Mouse (Mus musculus) layer of hippocampus, adult 2 months (tissue): ENCODE data around the gene Dnaic1. TPM values are rescaled to one million over a fixed set of nuclear protein-coding genes. Genes with fewer than 3 reads are reported as not detected.

Experiments used
- DNase-seq, 2 experiments: peaks; one replicate each; pipeline ENCODE4 v3.0.0; 2022; ENCODE audit warnings: low spot score in 2 of 2
- H3K27ac ChIP-seq: fragments of 200-600 bp; 2 replicates; pipeline ENCODE4 v1.8.1; 2022
- H3K4me3 ChIP-seq: fragments of 200-600 bp; 2 replicates; pipeline ENCODE4 v1.8.1; 2022; ENCODE audit warnings: mild to moderate bottlenecking
- CTCF ChIP-seq: fragments of 200-600 bp; conservative IDR thresholded peaks from 2 replicates; pipeline ENCODE4 v1.8.1; 2022; ENCODE audit warnings: antibody characterized with exemption, mild to moderate bottlenecking, moderate library complexity
- total RNA-seq, 2 experiments: library from RNA; stranded (reverse); gene quantifications; 2 replicates each; pipeline ENCODE4 v1.2.3; 2021

Dnaic1 gene
- total RNA-seq, 2 experiments from 2014 or later: 7.7 to 8.3 TPM

- Histone ChIP-seq H3K27ac (no peak overlapping the region), H3K4me3 (no peak overlapping the region)
- no peak for TF ChIP-seq CTCF
- no peak for DNase-seq
Observed at GRCm38 (mm10) chr4:41665009-41665675, 95.6 kb downstream of the Dnaic1 start.

GRCm38 (mm10) chr4:41666646-41667045, 97.1 kb downstream of the Dnaic1 start:
- no peak overlapping the region for H3K27ac ChIP-seq
- DNase-seq: no peak
- no peak overlapping the region for H3K4me3 ChIP-seq
- TF ChIP-seq CTCF: no peak

GRCm38 (mm10) chr4:41670836-41671235, 101.3 kb downstream of the Dnaic1 start:
- DNase-seq: no peak
- TF ChIP-seq CTCF: no peak
- Histone ChIP-seq H3K4me3 (no peak overlapping the region), H3K27ac (no peak overlapping the region)

- no peak overlapping the region for H3K4me3 ChIP-seq
- no peak overlapping the region; the same call in 1 of the 2 replicates for H3K27ac ChIP-seq
- no peak for DNase-seq
- no peak for TF ChIP-seq CTCF
Observed at GRCm38 (mm10) chr4:41671500-41671899, 101.9 kb downstream of the Dnaic1 start.

- H3K27ac ChIP-seq: peak overlapping the region; percentile 48; the same call in 1 of the 2 replicates
- DNase-seq: no peak
- TF ChIP-seq CTCF: no peak
- no peak overlapping the region for H3K4me3 ChIP-seq
Observed at GRCm38 (mm10) chr4:41671963-41672480, 102.4 kb downstream of the Dnaic1 start.

- H3K27ac ChIP-seq: peak overlapping the region; percentile 48; the same call in 1 of the 2 replicates
- H3K4me3 ChIP-seq: no peak overlapping the region
- no peak for TF ChIP-seq CTCF
- DNase-seq: no peak
Observed at GRCm38 (mm10) chr4:41672522-41672963, 103.0 kb downstream of the Dnaic1 start.

GRCm38 (mm10) chr4:41673186-41673585, 103.6 kb downstream of the Dnaic1 start:
- H3K27ac ChIP-seq: peak overlapping the region; percentile 39; the same call in 1 of the 2 replicates

GRCm38 (mm10) chr4:41676248-41677005, 106.9 kb downstream of the Dnaic1 start:
- DNase-seq: no peak
- peak overlapping the region; percentile 32; the same call in 1 of the 2 replicates for H3K27ac ChIP-seq
- TF ChIP-seq CTCF: no peak
- no peak overlapping the region for H3K4me3 ChIP-seq

More at GRCm38 (mm10) chr4:41673186-41673585, 103.6 kb downstream of the Dnaic1 start:
- DNase-seq: no peak
- TF ChIP-seq CTCF: no peak
- no peak overlapping the region for H3K4me3 ChIP-seq

GRCm38 (mm10) chr4:41677006-41677629, 107.5 kb downstream of the Dnaic1 start:
- Histone ChIP-seq H3K4me3 (no peak overlapping the region), H3K27ac (0 out of 2 replicates have a peak overlapping the region, but pooled peaks have one; percentile 32)
- no peak for DNase-seq
- no peak for TF ChIP-seq CTCF

GRCm38 (mm10) chr4:41678863-41679262, 109.3 kb downstream of the Dnaic1 start:
- TF ChIP-seq CTCF: no peak
- no peak for DNase-seq
- no peak overlapping the region for H3K4me3 ChIP-seq
- no peak overlapping the region for H3K27ac ChIP-seq

- Histone ChIP-seq H3K4me3 (no peak overlapping the region), H3K27ac (no peak overlapping the region)
- no peak for TF ChIP-seq CTCF
- DNase-seq: no peak
Observed at GRCm38 (mm10) chr4:41679291-41679690, 109.7 kb downstream of the Dnaic1 start.

GRCm38 (mm10) chr4:41681176-41681575, 111.6 kb downstream of the Dnaic1 start:
- H3K4me3 ChIP-seq: no peak overlapping the region
- H3K27ac ChIP-seq: no peak overlapping the region
- no peak for TF ChIP-seq CTCF
- DNase-seq: peak; percentile 51 to 58

GRCm38 (mm10) chr4:41681947-41682346, 112.4 kb downstream of the Dnaic1 start:
- no peak overlapping the region; the same call in 1 of the 2 replicates for H3K27ac ChIP-seq
- no peak for DNase-seq

More at GRCm38 (mm10) chr4:41681947-41682346, 112.4 kb downstream of the Dnaic1 start:
- TF ChIP-seq CTCF: no peak
- H3K4me3 ChIP-seq: no peak overlapping the region
